Mouse (Mus musculus) adrenal gland (tissue): ENCODE data around the gene H2-T3.
"Not testable (repeated sequence)": the region's sequence is repeated elsewhere in the genome, so short reads cannot be mapped to it uniquely, and the experiment has no call there.

ENCODE experiments used
- intact Hi-C: fragments of 180-260 bp; cut with DNase I; formaldehyde crosslinking; loops from one replicate; pipeline ENCODE4 v1.15.1; 2025
- long read RNA-seq, 2 experiments: library from polyadenylated mRNA; unstranded; transcript quantifications; one replicate each; pipeline ENCODE4 v2.0.0; 2020; ENCODE audit warnings: borderline replicate concordance in 1 of 2; ENCODE audit not compliant: insufficient replicate concordance in 1 of 2

The H2-T3 gene
- long read RNA-seq, experiment 1: 0 reads
- long read RNA-seq, experiment 2: 0 reads

DNA sequence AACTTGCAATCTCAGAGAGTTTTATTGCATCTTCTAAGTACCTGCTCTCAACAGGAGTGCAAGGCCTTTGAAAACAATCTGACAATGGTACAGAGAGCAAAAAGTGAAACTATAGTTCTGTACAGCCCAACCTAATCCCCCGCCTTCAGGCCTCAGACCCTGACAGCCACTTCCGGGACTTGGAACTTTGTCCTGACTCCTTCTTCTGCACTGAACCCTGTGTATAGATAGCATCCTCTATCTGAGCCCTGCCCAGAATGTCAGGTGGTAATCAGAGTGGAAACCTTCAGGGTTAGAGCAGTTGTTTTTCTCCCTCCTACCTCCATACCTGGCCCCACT lies at the start of gene H2-T3:
H2-T3 (minus strand) TSS at position 119 of the 339 bp plus-strand sequence.
- intact Hi-C loops: loop anchor here (10.0 kb wide), 1 partner anchor 125 kb away; no protein-coding TSS in a partner anchor

DNA sequence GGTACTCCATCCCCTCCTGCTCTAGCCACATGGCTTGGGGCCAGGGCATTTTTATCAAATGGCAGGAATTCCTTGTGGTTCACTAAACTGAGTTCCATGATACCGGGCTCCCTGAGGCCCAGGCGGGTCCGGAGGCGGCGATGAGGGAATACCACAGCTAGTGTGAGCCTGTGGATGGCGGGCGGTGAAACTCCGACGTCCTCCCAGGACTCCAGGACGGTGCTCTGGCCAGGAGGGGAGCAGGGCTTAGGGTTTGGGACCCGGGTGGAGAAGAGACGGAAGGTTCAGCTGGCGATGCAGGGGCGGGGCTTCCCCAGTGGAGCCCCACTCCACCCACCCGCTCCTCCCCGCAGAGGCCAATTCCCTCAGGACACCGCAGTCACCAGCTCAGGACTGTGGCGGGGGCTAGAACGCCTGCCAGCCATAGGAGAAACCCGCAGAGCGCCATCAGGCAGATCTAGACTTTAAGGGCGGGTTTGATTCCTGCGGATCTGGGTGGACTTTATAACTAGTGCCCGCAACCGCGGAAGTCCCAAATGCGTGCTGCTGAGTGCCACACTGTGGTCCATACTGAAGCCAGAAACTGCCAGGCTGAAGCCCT lies 47.3 kb upstream of the H2-T3 start:
- intact Hi-C loops: no loop called here

DNA sequence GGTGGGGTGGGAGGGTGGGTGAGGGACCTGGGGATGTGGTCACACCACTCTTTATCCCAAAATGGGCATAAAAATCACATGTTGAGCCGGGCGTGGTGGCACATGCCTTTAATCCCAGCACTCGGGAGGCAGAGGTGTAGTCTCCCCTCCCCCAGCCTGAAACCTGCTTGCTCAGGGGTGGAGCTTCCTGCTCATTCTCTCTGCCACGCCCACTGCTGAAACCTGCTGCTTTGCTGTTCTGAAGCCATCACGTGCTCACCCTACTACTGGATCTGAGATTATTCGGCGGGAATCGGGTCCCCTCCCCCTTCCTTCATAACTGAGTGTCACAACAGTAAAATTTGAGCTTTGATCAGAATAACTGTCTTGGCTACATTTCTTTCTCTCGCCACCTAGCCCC lies 45.2 kb upstream of the H2-T3 start:
- intact Hi-C loops: not testable (repeated sequence)

DNA sequence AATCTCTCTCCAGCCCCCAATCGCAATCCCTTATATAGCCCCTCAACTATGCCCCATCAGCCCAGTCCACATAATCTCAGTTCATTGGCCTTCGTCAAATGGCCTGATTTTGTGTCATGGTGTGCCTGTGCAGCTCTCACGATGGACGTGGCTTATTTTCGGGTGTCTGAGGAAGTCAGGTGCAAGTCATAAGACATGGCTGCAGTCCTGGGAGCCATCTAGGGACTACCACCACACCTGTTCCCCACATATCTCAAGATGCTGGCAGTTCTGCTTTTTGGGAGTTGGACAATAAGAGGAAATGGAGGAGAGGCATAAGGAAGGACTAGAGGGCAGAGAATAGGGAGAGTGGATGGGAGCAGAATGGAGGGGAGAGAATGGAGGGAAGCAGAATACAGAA lies 43.5 kb upstream of the H2-T3 start:
- intact Hi-C loops: no loop called here

DNA sequence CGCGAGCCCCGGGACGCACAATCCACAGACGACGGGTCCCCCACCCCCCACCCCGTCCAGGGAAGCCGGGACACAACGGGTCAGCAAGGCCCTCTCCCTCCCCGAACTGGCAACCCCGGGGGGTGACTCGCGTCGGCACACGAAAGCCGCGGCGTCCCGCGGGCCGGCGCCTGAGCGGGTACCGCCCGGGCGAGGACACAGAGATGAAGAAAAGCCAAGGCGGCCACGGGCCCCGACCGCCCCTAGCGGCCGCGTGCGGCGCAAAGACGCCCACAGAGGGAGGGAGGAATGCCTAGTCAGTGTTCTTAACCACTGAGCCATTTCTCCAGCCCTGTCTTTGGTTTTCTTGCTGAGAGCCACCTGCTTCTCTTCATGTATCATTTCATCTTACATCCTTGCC lies 41.2 kb upstream of the H2-T3 start:
- intact Hi-C loops: no loop called here

DNA sequence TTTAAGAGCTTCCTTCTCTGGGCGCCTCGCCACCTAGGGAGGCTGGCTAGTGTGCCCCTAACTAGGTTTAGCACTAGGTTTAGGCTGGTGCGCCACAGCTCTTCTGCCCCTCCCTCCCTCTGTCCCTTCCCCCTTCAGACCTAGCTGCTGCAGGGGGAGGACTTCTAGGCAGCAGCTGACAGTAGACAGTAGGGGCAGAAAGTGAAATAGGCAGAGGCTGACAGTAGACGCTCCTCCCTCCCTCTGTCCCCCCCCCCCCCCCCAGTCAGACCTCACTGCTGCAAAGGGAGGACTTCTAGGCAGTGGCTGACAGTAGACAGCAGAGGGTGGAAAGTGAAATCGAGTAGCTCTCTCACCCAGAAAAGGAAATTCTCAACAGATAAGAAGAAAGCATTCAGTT lies 39.0 kb upstream of the H2-T3 start:
- intact Hi-C loops: no loop called here

DNA sequence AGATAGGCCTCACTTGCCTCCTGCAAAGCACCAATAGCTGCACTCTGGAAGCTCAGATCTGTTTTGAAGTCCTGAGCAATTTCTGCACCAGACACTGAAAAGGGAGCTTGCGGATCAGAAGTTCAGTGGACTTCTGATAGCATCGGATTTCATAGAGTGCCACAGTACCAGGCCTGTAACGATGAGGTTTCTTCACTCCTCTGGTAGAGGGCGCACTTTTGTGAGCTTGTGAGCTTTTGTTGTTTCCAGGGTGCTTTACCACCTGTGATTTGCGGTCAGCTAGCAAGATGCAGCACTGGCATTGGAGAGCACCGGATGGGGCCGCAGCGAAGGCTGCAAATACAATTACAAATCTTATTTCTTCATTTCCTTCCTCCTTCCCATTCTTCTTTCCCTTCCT lies 36.8 kb upstream of the H2-T3 start:
- intact Hi-C loops: no loop called here

DNA sequence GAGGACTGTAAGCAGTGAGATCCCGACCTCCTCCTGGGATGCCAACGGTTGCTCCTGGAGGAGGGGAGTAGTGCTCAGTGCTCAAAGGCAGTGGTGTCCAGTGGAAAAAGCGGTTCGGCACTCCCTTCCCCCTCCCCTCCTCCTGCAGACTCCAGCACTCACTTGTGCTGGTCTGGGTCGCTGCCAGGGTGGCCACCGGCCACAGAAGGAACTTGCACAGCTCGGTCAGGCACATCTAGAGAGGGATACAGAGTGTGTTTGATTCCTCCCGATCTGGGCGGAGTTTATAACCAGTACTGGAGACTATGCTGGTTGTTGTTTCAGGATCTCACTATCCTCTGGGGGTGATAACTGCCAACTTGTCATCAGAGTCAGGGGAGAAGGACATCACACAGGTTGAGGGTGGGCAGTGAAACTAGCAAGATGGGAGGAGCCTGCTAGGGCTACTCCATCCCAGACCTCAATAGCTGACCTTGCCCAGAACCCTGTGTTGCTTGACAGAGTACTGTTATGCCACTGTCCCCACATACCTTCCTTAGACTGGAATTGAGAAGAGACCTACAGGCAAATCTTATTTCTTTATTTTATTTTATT lies 35.2 kb upstream of the H2-T3 start:
- intact Hi-C loops: no loop called here

DNA sequence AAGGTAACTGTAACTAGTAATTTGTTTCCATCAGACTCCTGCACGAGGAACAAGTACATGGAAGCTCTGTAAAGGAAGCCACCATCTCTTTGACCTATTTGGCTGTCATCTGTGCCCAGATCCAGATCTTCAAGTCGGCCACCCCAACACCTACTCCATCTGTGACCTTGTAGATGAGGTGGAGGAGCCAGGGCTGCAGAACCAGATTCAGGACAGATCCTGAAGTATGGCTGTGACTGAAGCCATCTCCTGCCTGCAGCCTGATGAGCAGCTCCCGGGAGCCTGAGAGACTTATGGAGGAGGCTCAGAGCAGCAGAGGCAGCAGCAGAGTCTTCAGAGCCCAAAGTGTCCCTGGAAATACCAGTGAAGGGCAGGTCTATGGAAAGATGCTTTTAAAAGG lies 34.4 kb upstream of the H2-T3 start:
- intact Hi-C loops: no loop called here

DNA sequence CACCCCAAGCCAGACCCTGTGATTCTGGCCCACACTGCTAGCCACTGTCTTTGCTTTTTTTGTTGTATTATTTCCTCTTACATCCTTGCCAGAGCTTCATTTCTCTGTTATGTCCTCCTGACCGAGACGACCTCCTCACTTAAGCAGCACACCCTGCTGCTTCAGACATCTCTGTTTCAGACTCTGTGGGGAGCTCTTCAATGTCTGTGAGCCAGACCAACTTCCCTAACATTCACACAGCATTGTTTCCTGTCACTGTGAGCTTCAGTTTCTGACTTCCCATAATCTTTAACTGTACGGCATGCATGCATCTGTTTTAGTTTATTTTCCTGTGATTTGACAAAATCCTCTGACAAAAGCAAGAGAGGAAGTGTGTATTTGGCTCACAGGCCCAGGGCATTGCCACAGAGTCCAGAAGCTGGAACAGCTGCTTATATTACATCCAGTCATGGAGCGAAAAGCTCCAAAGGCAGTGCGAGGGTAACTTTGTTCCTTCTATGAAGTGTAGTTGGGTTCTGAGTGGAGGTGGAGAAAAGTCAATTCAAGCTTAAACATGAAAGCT lies 28.6 kb upstream of the H2-T3 start:
- intact Hi-C loops: no loop called here

DNA sequence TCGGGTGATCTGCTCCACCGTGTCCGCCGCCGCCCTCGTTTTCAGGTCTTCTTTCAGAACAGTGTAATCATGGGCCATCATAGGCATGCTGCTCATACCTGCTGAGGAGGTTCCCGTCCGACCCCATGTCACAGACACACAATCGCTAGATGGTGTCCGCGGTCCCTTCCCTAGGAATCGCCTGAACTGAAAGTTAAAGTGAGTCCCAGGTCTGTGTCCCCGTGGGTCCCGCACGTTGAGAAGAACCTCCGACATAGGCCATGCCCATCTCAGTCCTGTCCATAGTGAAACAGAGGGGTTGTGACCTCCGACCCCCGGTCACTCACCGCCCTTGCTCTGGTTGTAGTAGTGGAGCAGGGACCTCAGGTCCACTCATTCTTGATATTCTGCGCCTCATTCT lies 25.5 kb upstream of the H2-T3 start:
- intact Hi-C loops: no loop called here

DNA sequence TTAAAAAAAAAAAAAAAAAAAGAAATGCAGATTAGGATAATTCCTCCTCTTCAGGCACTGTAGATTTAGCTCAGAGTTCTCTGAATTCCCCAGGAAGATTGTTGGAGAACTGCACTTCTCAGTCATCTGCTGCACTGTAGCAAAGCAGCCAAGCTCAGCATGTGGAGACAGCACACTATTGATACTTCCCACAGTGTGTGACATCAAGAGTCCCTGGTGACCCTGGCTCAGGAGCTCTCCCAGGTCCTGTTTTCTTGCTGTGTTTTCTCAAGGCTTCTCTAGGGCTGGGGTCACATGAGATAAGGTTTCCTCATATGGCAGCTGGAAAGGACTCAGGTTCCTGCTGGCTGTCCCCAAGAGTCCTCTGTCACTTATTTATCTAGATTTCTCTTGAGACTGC lies 16.8 kb upstream of the H2-T3 start:
- intact Hi-C loops: no loop called here

DNA sequence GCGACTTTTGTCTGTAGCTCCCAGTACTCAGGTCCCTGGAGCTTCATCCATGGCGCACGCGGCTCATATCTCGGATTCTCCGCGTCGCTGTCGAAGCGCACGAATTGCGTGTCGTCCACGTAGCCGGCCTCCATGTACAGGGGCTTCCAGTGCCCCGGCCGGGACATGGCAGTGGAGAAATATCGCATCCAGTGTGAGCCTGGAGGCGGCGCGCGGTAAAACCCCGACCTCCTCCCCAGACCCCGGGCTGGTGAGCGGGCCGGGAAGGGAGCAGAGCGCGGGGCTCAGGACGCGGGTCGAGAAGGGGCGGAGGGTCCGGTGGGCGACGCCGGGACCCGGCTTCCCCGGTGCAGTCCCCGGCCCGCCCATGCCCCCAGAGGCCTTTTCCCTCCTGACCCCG lies 15.8 kb upstream of the H2-T3 start:
- intact Hi-C loops: no loop called here

DNA sequence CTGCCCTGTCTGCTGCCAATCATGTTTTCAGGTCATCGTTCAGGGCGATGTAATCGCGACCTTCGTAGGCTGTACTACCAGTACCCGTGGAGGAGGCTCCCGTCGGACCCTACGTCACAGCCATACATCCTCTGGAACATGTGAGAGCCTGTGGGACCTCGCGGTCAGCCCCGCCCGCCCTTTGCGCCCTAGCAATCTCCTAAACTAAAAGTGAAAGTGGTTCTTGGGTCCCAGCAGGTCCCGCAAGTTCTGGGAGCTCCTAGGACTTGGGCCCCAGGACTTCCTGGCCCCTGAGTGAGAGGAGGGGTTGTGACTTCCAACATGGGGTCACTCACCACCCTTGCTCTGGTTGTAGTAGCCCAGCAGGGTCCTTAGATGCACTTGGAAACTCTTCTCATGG lies 15.4 kb upstream of the H2-T3 start:
- intact Hi-C loops: no loop called here

DNA sequence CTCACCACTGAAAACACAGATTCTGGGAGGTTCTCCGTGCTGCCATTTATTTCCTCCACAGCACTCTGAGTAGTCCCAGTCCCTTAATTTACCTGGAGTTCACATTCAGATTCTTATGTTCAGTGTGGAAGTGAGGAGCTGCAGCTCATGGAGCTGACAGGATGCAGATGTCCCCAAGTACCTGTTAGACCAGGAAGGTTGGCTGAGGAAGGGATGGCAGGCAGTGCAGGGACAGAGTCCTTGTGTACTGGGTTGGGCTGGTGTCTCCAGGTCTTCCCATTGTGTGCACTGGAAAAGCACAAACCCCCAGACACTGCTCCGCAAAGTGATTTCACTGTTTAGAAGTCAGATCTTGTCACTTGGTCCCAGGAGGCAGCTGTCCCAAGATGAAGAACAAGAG lies 11.8 kb upstream of the H2-T3 start:
- intact Hi-C loops: no loop called here

DNA sequence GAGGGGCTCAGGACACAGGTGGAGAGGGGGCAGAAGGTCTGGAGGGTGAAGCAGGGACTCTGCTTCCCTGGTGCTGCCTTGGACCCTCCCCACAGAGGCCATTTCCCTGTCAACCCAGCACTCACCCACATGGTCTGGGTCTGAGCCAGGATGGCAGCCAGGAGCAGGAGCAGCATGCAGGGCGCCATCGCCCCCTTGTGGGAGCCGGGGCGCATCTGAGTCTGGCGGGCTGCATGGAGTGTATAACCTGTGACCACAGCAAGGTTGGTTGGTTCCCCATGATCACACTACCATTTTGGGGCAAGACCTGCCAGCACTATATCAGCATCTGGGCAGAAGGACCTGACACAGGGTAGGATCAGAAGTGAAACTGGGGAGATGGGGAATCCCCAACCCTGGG lies 8.2 kb upstream of the H2-T3 start:
- intact Hi-C loops: loop anchor here (10.0 kb wide), 1 partner anchor 134 kb away; no protein-coding TSS in a partner anchor

DNA sequence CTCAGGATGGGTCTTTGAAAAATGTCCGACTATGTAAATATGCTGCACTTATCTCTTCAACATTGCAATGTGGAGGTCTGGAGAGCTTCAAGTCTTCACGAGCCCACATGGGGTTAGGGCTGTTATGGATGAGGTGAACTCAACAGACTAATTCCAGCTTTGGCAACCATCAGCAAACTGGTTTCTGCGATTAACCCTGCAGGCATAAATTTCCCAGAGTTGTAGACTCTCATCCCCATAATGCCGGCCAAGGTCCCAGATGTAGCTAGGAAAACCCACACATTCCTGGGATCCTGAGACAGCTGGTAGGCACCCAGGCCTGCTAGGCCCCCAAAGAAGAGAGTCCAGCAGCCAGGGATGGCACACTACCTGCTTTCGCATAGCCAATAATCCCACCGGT lies 4.4 kb upstream of the H2-T3 start:
- intact Hi-C loops: loop anchor here (10.0 kb wide), 1 partner anchor 130 kb away; no protein-coding TSS in a partner anchor

DNA sequence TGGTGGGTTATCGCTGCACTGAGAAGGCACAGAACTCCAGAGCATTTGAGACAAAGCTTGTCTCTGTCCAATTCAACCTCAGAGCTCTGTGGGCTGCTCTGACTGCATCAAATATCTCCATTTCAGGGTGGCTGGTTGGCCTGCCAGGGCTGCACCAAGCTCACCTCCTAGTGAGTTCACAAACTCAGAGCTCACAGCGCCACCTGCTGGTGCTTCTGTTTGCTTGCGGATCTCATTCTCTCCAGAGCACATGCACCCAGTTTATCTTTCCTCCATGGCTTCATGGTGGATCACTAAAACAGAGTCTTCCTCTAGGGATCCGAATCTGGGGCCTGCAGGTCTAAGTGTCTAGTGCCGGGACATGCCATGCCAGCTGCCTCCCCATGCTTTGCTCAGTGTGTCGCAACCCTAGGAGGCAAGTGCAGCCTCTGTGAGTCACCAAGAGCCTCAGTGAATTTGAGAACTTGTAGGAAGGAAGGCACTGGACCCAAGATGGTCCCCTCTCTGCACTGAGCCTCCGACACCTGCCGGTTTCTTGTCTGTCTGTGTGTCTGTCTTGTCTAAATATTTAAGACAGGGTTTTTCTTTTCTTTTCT lies 3.6 kb upstream of the H2-T3 start:
- intact Hi-C loops: loop anchor here (10.0 kb wide), 1 partner anchor 129 kb away; no protein-coding TSS in a partner anchor

DNA sequence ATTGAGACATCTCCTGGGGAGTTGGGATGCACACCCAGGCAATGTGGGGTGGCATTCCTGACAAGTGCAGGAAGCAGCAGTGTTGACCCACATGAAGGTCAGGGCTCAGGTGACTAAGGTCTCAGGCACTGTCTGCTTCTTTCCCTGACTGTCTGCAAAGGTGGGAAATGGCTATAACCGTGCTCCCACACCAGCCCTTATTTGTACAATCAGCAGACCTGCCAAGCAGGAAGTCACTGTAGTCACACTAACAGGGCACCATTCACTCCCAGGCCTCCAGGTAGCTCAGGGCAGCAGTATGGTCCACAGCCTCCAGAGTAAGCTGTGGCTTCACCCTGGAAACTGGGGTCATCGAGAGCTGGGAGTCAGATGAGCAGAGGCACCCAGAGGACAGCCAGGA lies 2.3 kb upstream of the H2-T3 start:
- intact Hi-C loops: loop anchor here (10.0 kb wide), 1 partner anchor 128 kb away; no protein-coding TSS in a partner anchor

DNA sequence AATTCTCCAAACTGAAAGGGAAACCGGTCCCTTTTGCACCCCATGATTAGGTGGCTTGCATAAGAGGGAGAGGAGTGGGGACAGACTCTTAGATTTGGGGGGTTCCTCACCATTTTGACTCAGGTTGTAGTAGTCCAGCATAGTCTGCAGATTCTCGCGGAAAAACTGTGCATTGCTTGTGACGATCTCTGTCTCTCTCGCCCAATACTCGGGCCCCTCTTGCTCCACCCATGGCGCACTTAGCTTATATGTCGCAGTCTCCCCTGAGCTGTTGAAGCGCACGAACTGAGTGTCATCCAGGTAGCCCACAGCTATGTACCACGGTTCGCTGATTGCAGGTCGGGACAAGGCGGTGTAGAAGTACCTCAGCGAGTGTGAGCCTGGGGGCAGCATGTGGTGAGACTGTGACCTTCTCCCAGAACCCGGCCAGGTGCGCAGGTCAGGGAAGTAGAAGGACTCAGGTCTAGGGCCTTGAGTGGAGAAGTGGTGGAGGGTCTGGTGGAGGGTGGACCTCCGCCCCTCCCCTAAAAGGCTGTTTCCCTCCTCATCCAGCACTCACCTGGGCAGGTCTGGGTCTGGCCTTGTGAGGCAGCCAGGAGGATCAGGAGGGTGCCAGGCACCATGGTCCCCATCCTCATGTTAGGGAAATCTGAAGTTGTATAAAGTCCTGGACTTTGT lies 457 bp downstream of the H2-T3 start:
- intact Hi-C loops: loop anchor here (10.0 kb wide), 1 partner anchor 125 kb away; no protein-coding TSS in a partner anchor

DNA sequence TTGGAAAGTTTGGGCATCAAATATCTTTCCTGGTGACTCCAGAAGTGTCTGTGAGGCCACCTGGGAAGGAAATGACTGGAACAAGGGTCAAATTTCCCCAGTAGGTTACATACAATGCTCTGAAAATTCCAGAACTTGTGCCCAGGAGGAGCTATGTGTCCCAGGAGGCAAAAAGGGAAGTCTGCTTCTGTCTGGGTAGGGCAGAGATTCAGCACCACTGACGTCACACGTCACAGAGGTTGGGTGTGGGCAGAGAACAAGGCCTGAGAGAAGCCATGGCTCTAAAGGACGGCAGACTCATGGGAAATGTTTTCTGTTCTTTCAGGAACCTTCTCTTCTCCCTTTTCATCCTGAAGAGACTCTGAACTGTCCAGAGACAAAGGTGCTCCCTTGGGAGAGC lies 2.5 kb downstream of the H2-T3 start:
- intact Hi-C loops: no loop called here

DNA sequence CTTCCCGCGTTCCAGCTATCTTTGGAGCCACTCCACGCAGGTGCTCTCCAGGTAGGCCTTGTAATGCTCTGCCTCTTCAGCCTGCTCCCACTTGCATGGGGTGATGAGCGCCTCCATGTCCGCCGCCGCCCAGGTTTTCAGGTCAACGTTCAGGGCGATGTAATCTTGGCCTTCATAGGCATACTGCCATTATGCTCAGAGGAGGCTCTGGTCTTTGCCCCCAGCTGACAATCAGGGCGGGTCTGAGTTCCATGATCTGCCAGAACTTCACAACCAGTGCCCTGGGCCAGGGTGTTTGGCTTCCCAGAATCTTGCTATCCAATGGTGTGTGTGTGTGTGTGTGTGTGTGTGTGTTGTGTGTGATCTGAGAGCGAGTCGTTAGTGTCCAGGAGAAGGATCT lies 7.9 kb downstream of the H2-T3 start:
- intact Hi-C loops: no loop called here
